Mouse (Mus musculus) neural tube, embryonic 10.5 days (tissue): ENCODE results near the gene Olfr781.
"Not testable (repeated sequence)": the region's sequence is repeated elsewhere in the genome, so short reads cannot be mapped to it uniquely, and the experiment has no call there.

Experiments
- DNase-seq: peaks from one replicate; pipeline ENCODE4 v3.0.0-alpha.2; 2017; ENCODE audit warnings: low spot score; ENCODE audit errors: extremely low spot score

Gene Olfr781

DNA sequence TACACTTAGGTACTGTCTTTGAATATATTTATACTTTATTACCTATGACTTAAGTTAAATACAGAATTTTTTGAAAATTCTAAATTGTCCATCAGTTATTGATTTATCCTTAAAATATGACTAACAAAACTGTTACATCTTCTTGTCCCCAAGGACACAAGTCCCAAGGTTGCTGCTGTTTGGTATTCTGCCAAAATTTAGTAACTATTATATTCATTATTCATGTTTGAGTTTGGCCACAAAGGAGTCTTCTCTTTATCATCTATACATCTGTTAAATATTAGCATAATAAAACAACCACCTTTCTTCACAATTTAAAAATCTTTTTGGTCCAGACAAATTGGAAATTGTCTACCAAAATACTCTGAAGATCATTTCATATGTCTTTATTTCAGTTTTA lies at the start of gene Olfr781:
Gene Olfr781 (plus strand): TSS at position 301 of the 400 bp plus-strand sequence.
- DNase-seq, result no peak

GRCm38 (mm10) chr10:129312973-129313372 lies 15.7 kb upstream of the Olfr781 start:
- not testable (repeated sequence) for DNase-seq

DNA sequence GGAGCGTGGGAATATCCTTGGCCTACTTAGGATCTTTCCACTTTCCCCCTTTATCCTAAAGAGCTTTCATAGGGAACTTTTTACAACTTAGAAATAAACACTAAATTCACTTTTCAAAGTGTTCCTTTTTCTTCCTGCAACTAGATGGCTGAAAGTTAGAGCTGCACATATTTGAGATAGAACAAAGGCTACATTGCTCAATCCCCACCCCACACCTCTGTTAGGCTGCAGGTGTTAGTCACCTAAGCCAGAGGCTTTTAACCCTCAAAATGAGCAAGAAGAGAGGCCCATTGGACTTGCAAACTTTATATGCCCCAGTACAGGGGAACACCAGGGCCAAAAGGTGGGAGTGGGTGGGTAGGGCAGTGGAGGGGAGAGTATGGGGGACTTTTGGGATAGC lies 15.1 kb upstream of the Olfr781 start:
- DNase-seq, result not testable (repeated sequence)

DNA sequence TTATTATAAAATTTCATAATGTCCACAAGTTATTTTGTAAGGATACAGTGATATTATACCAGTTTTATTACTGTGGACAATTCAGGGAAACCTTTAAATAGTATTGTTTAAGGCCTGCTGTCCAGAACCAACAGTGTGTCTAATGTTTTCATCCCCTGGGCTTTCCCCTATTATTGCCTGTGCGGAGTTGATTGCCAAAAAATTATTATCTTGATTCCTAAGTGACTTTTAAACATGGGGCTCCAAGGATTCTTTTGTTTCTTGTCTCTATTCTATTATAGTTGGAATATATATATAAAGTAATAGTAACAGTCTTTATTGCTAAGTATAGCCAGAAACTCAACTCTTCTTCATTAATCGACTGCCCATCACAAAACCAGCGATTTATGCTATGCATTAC lies 10.8 kb upstream of the Olfr781 start, which contains the start of gene Olfr780:
Gene Olfr780 (plus strand): TSS at position 301 of the 400 bp plus-strand sequence.
- DNase-seq, result no peak

DNA sequence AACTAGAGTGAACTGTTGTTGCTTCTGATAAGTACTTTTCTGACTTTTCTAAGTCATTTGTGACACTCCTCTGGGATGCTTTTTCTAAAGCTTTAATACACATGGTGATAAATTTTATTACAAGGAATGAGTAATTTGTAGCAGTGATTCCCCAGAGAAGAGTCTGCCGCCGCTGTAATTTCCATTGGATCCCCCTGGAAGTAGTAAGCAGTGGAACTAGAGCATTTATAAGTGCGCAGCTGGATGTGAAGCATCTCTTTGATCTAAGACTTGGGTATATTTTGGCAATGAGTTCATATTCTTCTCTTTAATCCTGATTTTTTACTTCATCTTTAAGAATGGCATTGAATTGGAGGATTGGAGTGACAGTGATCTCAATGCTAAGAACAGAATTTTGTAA lies 19.9 kb downstream of the Olfr781 start, which contains the start of gene Olfr782:
Gene Olfr782 (plus strand): TSS at position 301 of the 400 bp plus-strand sequence.
- no peak for DNase-seq

DNA sequence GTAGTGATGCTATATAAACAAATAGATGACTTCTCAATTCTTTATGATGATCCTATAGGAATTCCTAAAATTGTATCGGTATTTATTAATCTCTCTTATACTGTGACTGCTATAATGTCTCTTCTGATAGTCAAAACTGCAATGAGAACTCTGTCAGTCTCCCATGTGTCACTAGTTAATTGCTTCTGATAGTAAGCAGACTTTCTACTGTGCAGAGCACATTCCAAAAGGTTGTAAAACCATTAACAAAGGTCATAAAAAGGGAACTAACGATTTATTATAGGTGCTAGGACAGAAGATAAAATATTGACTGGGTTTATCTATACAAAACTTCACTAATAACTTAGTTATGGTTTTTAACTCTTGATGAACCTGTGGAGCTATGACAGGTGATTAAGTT lies 23.8 kb downstream of the Olfr781 start:
- not testable (repeated sequence) for DNase-seq

GRCm38 (mm10) chr10:129356496-129356895 lies 27.8 kb downstream of the Olfr781 start:
- not testable (repeated sequence) for DNase-seq

GRCm38 (mm10) chr10:129357307-129357706 lies 28.7 kb downstream of the Olfr781 start:
- no peak for DNase-seq

- not testable (repeated sequence) for DNase-seq
Observed at GRCm38 (mm10) chr10:129374051-129374450, 45.4 kb downstream of the Olfr781 start.
